Mouse (Mus musculus) small intestine, adult 2 months (tissue): Measurements from ENCODE around the gene Akap5. TPM values are rescaled to one million over a fixed set of nuclear protein-coding genes. Genes with fewer than 3 reads are reported as not detected.

Source experiments
- H3K27ac ChIP-seq: fragments of 200-500 bp; 2 replicates; pipeline ENCODE4 v1.5.1; 2012; ENCODE audit warnings: low read depth, low read length, control low read depth, inconsistent platforms; ENCODE audit not compliant: insufficient read depth
- H3K27me3 ChIP-seq: fragments of 200-500 bp; 2 replicates; pipeline ENCODE4 v1.6.1; 2012; ENCODE audit warnings: mild to moderate bottlenecking, moderate library complexity, low read length, inconsistent platforms; ENCODE audit not compliant: control insufficient read depth, insufficient read depth
- H3K36me3 ChIP-seq: fragments of 200-500 bp; 2 replicates; pipeline ENCODE4 v1.6.1; 2012; ENCODE audit warnings: mild to moderate bottlenecking, low read length, control low read depth, inconsistent platforms; ENCODE audit not compliant: control insufficient read depth, insufficient read depth
- H3K4me1 ChIP-seq: fragments of 200-500 bp; 2 replicates; pipeline ENCODE4 v1.6.1; 2012; ENCODE audit warnings: low read length, inconsistent platforms, mixed read lengths; ENCODE audit not compliant: control insufficient read depth, insufficient read depth, insufficient read length
- H3K4me3 ChIP-seq: fragments of 200-500 bp; 2 replicates; pipeline ENCODE4 v1.5.1; 2012; ENCODE audit warnings: low read depth, mild to moderate bottlenecking, control low read depth, inconsistent platforms, low read length, moderate library complexity
- CTCF ChIP-seq: fragments of 200-500 bp; IDR thresholded peaks from 2 replicates; pipeline ENCODE4 v1.5.1; 2012; ENCODE audit warnings: low read depth, mild to moderate bottlenecking, control low read depth, inconsistent platforms, low read length, moderate library complexity, mixed read lengths; ENCODE audit not compliant: insufficient replicate concordance, insufficient read length; ENCODE audit errors: extremely low read depth
- POLR2A ChIP-seq: fragments of 200-500 bp; IDR thresholded peaks from 2 replicates; pipeline ENCODE4 v1.6.1; 2012; ENCODE audit warnings: low read depth, mild to moderate bottlenecking, control low read depth, inconsistent platforms, low read length, moderate library complexity
- WGBS: fragments of 180-500 bp; shearing (Covaris S2); methylation state at CpG from one replicate; pipeline ENCODE4 v1.1.7; 2018; 5-methylcytosine and 5-hydroxymethylcytosine counted together
- polyA plus RNA-seq: library from polyadenylated mRNA; depleted of rRNA; stranded (reverse); fragments of >200 nt; gene quantifications from 2 replicates; pipeline ENCODE4 v1.2.3, GENCODE M21; 2012

Akap5 gene
- polyA plus RNA-seq, 1 experiment = 0.04 TPM

- 80% methylated on average over 8 of the region's 8 CpGs for WGBS
- no peaks in the 10 kb centered on the region for H3K27me3 ChIP-seq
These were observed 25.1 kb downstream of the Akap5 start for GRCm38 (mm10) chr12:76349680-76350220.

DNA sequence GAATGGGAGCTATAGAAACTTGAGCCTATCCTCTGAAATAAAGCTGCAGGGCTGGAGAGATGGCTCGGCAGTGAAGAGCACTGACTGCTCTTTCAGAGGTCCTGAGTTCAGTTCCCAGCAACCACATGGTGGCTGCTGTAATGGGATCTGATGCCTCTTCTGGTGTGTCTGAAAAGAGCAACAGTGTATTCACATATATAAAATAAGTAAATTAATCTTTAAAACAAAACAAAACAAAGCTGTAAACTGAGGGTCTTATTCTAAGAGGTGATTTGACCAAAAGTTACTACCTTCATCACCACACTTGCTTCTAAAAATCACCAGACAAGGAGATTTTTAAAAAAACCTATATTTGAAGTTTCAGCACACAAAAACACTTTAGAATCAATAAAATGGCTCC, 36.2 kb downstream of the Akap5 start:
- 90% methylated on average over 1 of the region's 1 CpGs for WGBS
- Histone ChIP-seq H3K4me3 (no peak overlapping the region), H3K27ac (no peak overlapping the region), H3K36me3 (no peaks in the 10 kb centered on the region), H3K4me1 (no peaks in the 10 kb centered on the region; the same call in 1 of the 2 replicates), H3K27me3 (no peaks in the 10 kb centered on the region)
- TF ChIP-seq POLR2A (no peak), CTCF (no peak)

More at GRCm38 (mm10) chr12:76349680-76350220, 25.1 kb downstream of the Akap5 start:
- Histone ChIP-seq H3K27ac (no peak overlapping the region), H3K4me3 (no peak overlapping the region), H3K36me3 (peaks cover 9% of the 10 kb centered on the region), H3K4me1 (no peaks in the 10 kb centered on the region)
- no peak for TF ChIP-seq POLR2A
- no peak for TF ChIP-seq CTCF

GRCm38 (mm10) chr12:76361405-76362302, 37.0 kb downstream of the Akap5 start:
- H3K4me3 ChIP-seq = no peak overlapping the region
- no peaks in the 10 kb centered on the region; the same call in 1 of the 2 replicates for H3K4me1 ChIP-seq
- no peak overlapping the region for H3K27ac ChIP-seq
- WGBS = 68% methylated on average over 9 of the region's 9 CpGs
- no peak for TF ChIP-seq CTCF
- no peak for TF ChIP-seq POLR2A
- H3K27me3 ChIP-seq = no peaks in the 10 kb centered on the region
- no peaks in the 10 kb centered on the region for H3K36me3 ChIP-seq

DNA sequence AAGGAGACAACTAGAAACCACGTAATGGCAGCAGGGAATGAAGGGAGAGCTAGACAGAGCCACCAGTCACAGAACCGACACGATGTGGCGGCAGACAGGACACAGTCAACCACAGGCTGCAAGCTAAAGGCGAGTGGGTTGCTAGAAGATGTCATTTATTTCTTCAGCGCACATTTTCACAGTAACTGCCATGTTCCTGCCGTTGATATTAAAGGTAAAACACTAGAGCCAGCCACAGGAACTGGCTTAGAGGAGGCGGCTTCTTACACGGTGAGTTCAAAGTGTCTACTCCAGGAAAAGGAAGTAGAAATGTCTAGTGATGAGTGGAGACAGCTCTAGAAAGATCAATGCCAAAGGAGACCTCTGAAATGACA, 37.6 kb downstream of the Akap5 start:
- no peak overlapping the region for H3K4me3 ChIP-seq
- TF ChIP-seq CTCF (no peak), POLR2A (no peak)
- H3K4me1 ChIP-seq = no peaks in the 10 kb centered on the region; the same call in 1 of the 2 replicates
- no peaks in the 10 kb centered on the region for H3K27me3 ChIP-seq
- 61% methylated on average over 9 of the region's 9 CpGs for WGBS
- no peak overlapping the region for H3K27ac ChIP-seq
- no peaks in the 10 kb centered on the region for H3K36me3 ChIP-seq

GRCm38 (mm10) chr12:76366276-76366675, 41.6 kb downstream of the Akap5 start:
- Histone ChIP-seq H3K4me3 (no peak overlapping the region), H3K4me1 (peaks cover 2% of the 10 kb centered on the region; the same call in 1 of the 2 replicates), H3K27me3 (no peaks in the 10 kb centered on the region), H3K27ac (no peak overlapping the region), H3K36me3 (no peaks in the 10 kb centered on the region)
- TF ChIP-seq POLR2A = no peak
- TF ChIP-seq CTCF = no peak
- 87% methylated on average over 3 of the region's 3 CpGs for WGBS

DNA sequence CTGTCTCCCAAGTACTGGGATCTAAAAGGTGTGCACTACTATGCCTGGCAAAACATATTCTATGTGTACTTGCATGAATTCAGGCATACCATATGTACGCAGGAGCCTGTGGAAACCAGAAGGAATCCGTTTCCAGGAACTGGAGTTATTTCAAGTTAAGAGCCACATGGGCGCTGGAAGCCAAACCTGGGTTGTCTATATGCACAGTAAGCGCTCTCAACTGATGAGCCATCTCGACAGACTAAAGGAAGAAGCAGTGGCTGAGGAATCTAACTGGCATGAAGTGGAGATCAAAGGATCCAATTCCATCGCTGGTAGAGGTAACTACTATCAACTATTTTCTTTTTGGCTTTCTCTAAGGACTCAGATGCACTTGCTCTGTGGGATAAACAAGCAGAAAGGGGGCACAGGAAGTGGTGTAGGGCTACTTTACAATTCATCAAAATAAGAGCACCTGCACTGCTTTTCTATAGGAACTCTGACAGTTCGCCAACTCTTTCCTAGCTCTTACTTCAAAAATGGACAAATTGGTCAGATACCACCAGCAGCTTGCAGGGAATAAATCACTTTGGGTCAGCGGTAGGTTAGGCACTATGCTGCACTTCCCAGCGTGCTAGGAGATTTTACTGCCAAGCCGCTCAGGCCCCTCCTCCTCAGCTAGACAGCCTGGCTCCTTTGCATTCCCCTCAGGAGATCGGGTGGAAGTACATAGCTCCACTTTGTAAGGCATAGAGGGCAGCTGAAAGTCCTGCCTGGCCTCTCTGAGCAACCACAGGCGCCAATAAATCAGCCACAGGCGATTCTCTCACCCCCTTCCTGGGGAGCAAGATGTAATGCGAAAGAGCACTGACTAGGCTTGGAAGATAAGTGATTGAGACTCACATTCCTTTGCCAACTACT, 42.7 kb downstream of the Akap5 start:
- H3K27me3 ChIP-seq = no peaks in the 10 kb centered on the region
- TF ChIP-seq CTCF (no peak), POLR2A (no peak)
- 56% methylated on average over 14 of the region's 14 CpGs for WGBS
- peaks cover 2% of the 10 kb centered on the region; the same call in 1 of the 2 replicates for H3K4me1 ChIP-seq
- peak overlapping the region; percentile 38 for H3K4me3 ChIP-seq
- peak overlapping the region; percentile 21; the same call in 1 of the 2 replicates for H3K27ac ChIP-seq
- no peaks in the 10 kb centered on the region for H3K36me3 ChIP-seq
